Mouse (Mus musculus): ENCODE measurements around the gene Naip2. TPM values are rescaled to one million over a fixed set of nuclear protein-coding genes. Genes with fewer than 3 reads are reported as not detected.
"Not testable (repeated sequence)": the region's sequence is repeated elsewhere in the genome, so short reads cannot be mapped to it uniquely, and the experiment has no call there.

Naip2 gene
- polyA plus RNA-seq (2015; fragmentation: Nextera tagmentation; extraction: Ambion mirVana): 1.7 and 1.8 TPM in 2 replicates

DNA sequence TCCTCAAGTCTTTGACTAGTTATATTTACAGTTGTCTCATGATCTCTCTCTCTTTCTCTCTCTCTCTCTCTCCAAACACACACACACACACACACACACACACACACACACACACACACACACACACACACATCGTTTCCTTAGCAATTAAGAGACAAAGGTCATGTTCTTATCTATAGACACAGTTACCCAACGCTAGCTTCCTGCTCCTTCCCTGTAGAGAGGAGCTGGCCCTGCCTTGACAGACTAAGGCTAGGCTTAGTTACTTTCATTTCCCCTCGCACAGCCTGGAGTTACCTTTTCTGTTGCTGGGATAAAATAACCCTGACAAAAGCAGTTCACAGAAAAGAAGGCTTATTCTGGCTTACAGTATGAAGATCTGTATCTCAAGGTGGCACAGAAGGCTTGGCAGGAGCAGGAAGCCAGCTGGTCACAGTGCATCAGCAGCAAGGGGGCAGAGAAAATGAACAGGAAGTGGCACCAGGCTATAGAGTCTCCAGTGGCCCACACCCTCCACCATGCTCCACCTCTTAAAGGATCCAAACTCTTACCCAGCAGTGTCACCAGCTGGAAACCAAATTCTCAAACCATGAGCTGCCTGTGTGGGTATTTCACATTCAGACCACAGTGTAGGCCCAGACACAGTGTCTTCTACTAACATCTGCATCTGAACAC is at the start of gene Naip2:
Naip2 (minus strand) TSS at position 434 of the 675 bp plus-strand sequence.
- peak within 1 kb of the TSS; percentile 48 for H3K4me3 ChIP-seq (replicated peaks)
- H3K4me2 ChIP-seq: peak within 1 kb of the TSS; percentile 54
- H3K9ac ChIP-seq: 0 out of 2 replicates have a peak within 1 kb of the TSS, but pooled peaks have one; percentile 11
- H3K27ac ChIP-seq (replicated peaks): peak within 1 kb of the TSS; percentile 45
- peaks cover 10% of the 10 kb centered on the region; the same call in 1 of the 2 replicates for H3K4me1 ChIP-seq (replicated peaks)
- 5% methylated on average over 3 of the region's 3 CpGs for WGBS (ENCODE audit: insufficient replicate concordance)
- H3K36me3 ChIP-seq (replicated peaks); H3K27me3 ChIP-seq; H3K9me3 ChIP-seq (replicated peaks): not testable (repeated sequence)
- ATAC-seq (ENCODE audit: insufficient read depth): peak; percentile 86

DNA sequence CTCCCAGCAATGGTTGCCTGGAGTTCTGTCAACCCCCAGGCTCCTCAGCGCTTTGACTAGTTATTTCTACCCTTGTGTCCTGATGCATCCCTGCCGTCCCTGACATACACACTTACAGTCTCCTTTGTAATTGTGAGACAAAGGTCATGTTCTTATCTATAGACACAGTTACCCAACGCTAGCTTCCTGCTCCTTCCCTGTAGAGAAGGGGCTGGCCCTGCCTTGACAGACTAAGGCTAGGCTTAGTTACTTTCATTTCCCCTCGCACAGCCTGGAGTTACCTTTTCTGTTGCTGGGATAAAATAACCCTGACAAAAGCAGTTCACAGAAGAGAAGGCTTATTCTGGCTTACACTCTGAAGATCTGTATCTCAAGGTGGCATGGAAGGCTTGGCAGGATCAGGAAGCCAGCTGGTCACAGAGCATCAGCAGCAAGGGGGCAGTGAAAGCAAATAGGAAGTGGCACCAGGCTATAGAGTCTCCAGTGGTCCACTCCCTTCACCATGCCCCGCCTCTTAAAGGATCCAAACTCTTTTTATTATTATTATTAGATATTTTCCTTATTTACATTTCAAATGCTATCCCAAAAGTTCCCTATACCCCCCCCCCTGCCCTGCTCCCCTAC is 45.1 kb upstream of the Naip2 start:
- 12% methylated on average over 5 of the region's 5 CpGs for WGBS (ENCODE audit: insufficient replicate concordance)
- H3K4me2 ChIP-seq: peak overlapping the region; percentile 27; the same call in 1 of the 2 replicates

GRCm38 (mm10) chr13:100246223-100246622 is 44.3 kb upstream of the Naip2 start, which contains the start of gene Naip5:
Gene Naip5, minus strand, starts transcription at chr13:100246323.
- 59% methylated on average over 4 of the region's 4 CpGs for WGBS (ENCODE audit: insufficient replicate concordance)
- ATAC-seq (ENCODE audit: insufficient read depth); H3K4me1 ChIP-seq (replicated peaks); H3K36me3 ChIP-seq (replicated peaks); H3K27ac ChIP-seq (replicated peaks); H3K9ac ChIP-seq; H3K27me3 ChIP-seq; H3K9me3 ChIP-seq (replicated peaks): not testable (repeated sequence)
- peak within 1 kb of the TSS; percentile 32 for H3K4me3 ChIP-seq (replicated peaks)
- peak within 1 kb of the TSS; percentile 27; the same call in 1 of the 2 replicates for H3K4me2 ChIP-seq

More for the DNA sequence above, 45.1 kb upstream of the Naip2 start:
- not testable (repeated sequence) for H3K9ac ChIP-seq; H3K4me1 ChIP-seq (replicated peaks); H3K27me3 ChIP-seq; H3K27ac ChIP-seq (replicated peaks); H3K36me3 ChIP-seq (replicated peaks); H3K9me3 ChIP-seq (replicated peaks)
- H3K4me3 ChIP-seq (replicated peaks): peak overlapping the region; percentile 32
- peak; percentile 57; the same call in 1 of the 2 replicates for ATAC-seq (ENCODE audit: insufficient read depth)

DNA sequence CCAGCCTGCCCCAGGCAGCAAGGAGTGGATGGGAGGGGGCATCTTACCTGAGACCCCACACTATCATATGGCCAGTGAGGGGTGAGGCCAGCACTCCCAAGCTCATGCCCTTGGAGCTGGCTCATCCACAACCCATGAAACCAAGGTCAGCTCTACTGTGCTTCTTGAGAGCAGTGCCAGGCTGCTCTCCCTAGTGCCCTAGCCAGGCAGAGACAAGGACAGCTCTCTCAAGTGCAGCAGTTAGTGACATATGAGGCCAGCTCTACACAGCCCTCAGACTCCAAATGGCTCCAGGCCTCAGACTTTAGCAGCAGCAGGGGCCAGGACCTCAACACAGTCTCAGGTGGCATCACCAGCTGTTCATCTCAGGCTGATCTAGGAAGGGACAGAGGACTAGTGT is 41.8 kb upstream of the Naip2 start:
- no peak overlapping the region for H3K4me2 ChIP-seq

GRCm38 (mm10) chr13:100213683-100214082 is 11.8 kb upstream of the Naip2 start:
- ATAC-seq (ENCODE audit: insufficient read depth); H3K9me3 ChIP-seq (replicated peaks); H3K4me2 ChIP-seq; H3K9ac ChIP-seq; H3K27me3 ChIP-seq; H3K36me3 ChIP-seq (replicated peaks); H3K27ac ChIP-seq (replicated peaks); H3K4me3 ChIP-seq (replicated peaks); H3K4me1 ChIP-seq (replicated peaks): not testable (repeated sequence)
- 58% methylated on average over 1 of the region's 1 CpGs for WGBS (ENCODE audit: insufficient replicate concordance)

More for the DNA sequence above, 41.8 kb upstream of the Naip2 start:
- no peaks in the 10 kb centered on the region for H3K9me3 ChIP-seq (replicated peaks)
- no peak overlapping the region for H3K27ac ChIP-seq (replicated peaks)
- H3K9ac ChIP-seq: no peak overlapping the region
- H3K4me3 ChIP-seq (replicated peaks): no peak overlapping the region
- no peaks in the 10 kb centered on the region for H3K36me3 ChIP-seq (replicated peaks)
- no peaks in the 10 kb centered on the region for H3K4me1 ChIP-seq (replicated peaks)
- no peak for ATAC-seq (ENCODE audit: insufficient read depth)
- H3K27me3 ChIP-seq: no peaks in the 10 kb centered on the region

- no peak for ATAC-seq (ENCODE audit: insufficient read depth)
- Histone ChIP-seq H3K9ac (no peak overlapping the region), H3K9me3 (replicated peaks) (no peaks in the 10 kb centered on the region), H3K27ac (replicated peaks) (no peak overlapping the region), H3K36me3 (replicated peaks) (no peaks in the 10 kb centered on the region), H3K4me2 (no peak overlapping the region), H3K4me1 (replicated peaks) (no peaks in the 10 kb centered on the region), H3K27me3 (no peaks in the 10 kb centered on the region; the same call in 1 of the 2 replicates), H3K4me3 (replicated peaks) (no peak overlapping the region)
- WGBS (ENCODE audit: insufficient replicate concordance): 19% methylated on average over 8 of the region's 8 CpGs
Observed at GRCm38 (mm10) chr13:100210540-100210939, 8.6 kb upstream of the Naip2 start.

DNA sequence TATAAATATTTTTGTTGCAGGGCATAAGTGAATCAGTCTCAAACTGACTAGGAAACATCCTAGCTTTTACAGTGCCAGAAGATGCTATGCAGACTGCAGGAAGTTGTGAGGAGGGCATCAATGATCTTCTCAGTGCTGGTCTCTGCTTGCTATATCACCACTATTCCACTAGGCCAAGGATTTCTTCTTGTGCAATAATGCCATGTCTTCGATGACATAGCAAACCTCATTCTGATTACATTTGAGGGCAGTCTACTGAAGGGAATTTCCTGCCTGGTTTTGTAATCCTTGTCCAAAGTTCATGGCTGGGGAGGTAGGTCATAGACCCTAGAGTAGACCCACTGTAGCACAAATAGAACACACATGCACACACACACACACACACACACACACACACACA is 1.4 kb upstream of the Naip2 start:
- Histone ChIP-seq H3K4me2 (no peak overlapping the region), H3K4me3 (replicated peaks) (no peak overlapping the region), H3K27me3 (no peaks in the 10 kb centered on the region), H3K4me1 (replicated peaks) (peaks cover 10% of the 10 kb centered on the region; the same call in 1 of the 2 replicates), H3K27ac (replicated peaks) (no peak overlapping the region), H3K9ac (no peak overlapping the region), H3K36me3 (replicated peaks) (no peaks in the 10 kb centered on the region), H3K9me3 (replicated peaks) (no peaks in the 10 kb centered on the region)
- WGBS (ENCODE audit: insufficient replicate concordance): 63% methylated on average over 1 of the region's 1 CpGs
- no peak for ATAC-seq (ENCODE audit: insufficient read depth)

- peak overlapping the region; percentile 48 for H3K4me3 ChIP-seq (replicated peaks)
- H3K9ac ChIP-seq: no peak overlapping the region
- no peaks in the 10 kb centered on the region for H3K27me3 ChIP-seq
- peak; percentile 55 for ATAC-seq (ENCODE audit: insufficient read depth)
- peak overlapping the region; percentile 54 for H3K4me2 ChIP-seq
- H3K9me3 ChIP-seq (replicated peaks): no peaks in the 10 kb centered on the region
- no peaks in the 10 kb centered on the region for H3K36me3 ChIP-seq (replicated peaks)
- peaks cover 10% of the 10 kb centered on the region; the same call in 1 of the 2 replicates for H3K4me1 ChIP-seq (replicated peaks)
- peak overlapping the region; percentile 45; the same call in 1 of the 2 replicates for H3K27ac ChIP-seq (replicated peaks)
Observed at GRCm38 (mm10) chr13:100200778-100201177, 1.1 kb downstream of the Naip2 start.

- H3K4me2 ChIP-seq: no peak overlapping the region
- H3K36me3 ChIP-seq (replicated peaks): no peaks in the 10 kb centered on the region
- H3K4me1 ChIP-seq (replicated peaks): peaks cover 2% of the 10 kb centered on the region; the same call in 1 of the 2 replicates
- no peaks in the 10 kb centered on the region for H3K9me3 ChIP-seq (replicated peaks)
- no peak for ATAC-seq (ENCODE audit: insufficient read depth)
- 53% methylated on average over 3 of the region's 3 CpGs for WGBS (ENCODE audit: insufficient replicate concordance)
- no peak overlapping the region for H3K4me3 ChIP-seq (replicated peaks)
- no peaks in the 10 kb centered on the region for H3K27me3 ChIP-seq
- no peak overlapping the region for H3K27ac ChIP-seq (replicated peaks)
- no peak overlapping the region for H3K9ac ChIP-seq
Observed at GRCm38 (mm10) chr13:100195421-100195820, 6.5 kb downstream of the Naip2 start.

DNA sequence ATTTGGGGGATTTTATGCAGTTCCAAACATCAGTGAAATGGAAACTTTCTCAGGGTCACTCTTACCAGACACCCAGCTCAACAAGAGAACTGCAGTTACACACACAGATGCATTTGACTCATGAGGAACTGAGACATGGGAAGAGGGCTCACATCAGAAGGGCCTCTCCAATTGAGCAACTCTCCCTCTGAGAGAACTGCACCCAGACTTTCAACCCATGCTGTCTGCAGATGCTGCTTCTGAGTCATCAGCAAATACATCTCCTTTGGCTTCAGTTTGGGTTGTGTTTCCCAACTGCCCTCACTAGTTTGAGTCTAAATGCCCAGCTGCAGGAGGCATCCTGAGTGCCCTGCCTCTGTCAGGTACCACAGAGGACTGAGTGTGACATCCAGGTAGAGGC is 18.8 kb downstream of the Naip2 start:
- H3K27me3 ChIP-seq; H3K36me3 ChIP-seq (replicated peaks); H3K4me3 ChIP-seq (replicated peaks); H3K9me3 ChIP-seq (replicated peaks); H3K4me1 ChIP-seq (replicated peaks); H3K9ac ChIP-seq; H3K4me2 ChIP-seq: not testable (repeated sequence)
- ATAC-seq (ENCODE audit: insufficient read depth): 0 out of 2 replicates have a peak, but pooled peaks have one; percentile 12
- peak overlapping the region; percentile 41; the same call in 1 of the 2 replicates for H3K27ac ChIP-seq (replicated peaks)

- not testable (repeated sequence) for H3K4me3 ChIP-seq (replicated peaks); H3K9ac ChIP-seq; H3K27ac ChIP-seq (replicated peaks); ATAC-seq (ENCODE audit: insufficient read depth); H3K9me3 ChIP-seq (replicated peaks); H3K4me1 ChIP-seq (replicated peaks); H3K4me2 ChIP-seq; H3K36me3 ChIP-seq (replicated peaks); H3K27me3 ChIP-seq
- WGBS (ENCODE audit: insufficient replicate concordance): 72% methylated on average over 4 of the region's 5 CpGs
Observed at GRCm38 (mm10) chr13:100174360-100174759, 27.5 kb downstream of the Naip2 start.
